Mouse (Mus musculus) activated CD4-positive, CD25-positive, alpha-beta regulatory T cell, adult 4 months (primary cell): Measurements from ENCODE around the gene Cox20. TPM values are rescaled to one million over a fixed set of nuclear protein-coding genes. Genes with fewer than 3 reads are reported as not detected.
"Not testable (repeated sequence)": the region's sequence is repeated elsewhere in the genome, so short reads cannot be mapped to it uniquely, and the experiment has no call there.

Experiments used
- ATAC-seq: one replicate; pipeline ENCODE4 v1.8.0; 2017
- polyA plus RNA-seq, 2 experiments: library from polyadenylated mRNA; unstranded; fragments of 100-300 nt; shearing (Covaris generic); gene quantifications; one replicate each; pipeline ENCODE4 v1.2.1; 2017

Gene Cox20
- polyA plus RNA-seq, 2 experiments from 2014 or later, result 176 to 202 TPM

DNA sequence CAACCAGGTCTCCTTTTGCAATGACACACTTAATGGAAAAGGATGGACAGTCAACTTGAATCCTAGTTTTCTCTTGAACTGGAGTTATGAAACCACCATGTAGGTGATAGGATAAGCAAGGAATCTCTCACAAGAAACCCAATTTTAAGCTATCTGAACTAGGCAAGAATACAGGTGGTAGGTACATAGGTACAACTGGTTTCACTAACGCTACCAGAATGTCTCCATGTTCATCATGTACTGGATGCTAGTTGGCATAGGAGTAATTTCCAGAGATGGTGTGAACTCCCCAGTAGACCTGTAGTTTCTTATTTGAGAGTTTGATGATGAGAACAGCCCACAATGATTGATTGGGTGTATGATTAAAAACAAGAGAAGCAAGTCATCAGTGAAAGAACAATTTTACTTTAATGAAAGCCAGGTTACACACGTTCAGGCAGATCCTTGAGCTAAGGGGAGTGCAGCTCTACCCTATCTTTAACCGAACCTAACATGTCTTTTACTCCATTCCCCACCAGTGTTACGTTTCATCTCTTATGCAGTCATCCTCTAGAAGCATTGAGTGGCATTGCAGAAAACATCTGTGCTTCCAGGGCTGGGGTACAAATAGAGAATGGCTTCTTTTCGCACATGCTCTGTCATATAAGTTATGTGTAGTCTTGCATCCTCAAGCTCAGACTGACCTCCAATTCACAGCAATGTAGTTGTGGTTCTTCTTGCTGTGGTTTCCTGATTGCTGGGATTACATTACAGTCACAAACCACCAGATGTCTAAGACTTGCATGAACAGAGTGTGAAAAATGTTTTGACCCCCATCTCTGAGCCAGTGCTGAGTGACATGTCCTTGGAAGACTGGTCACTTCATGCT is 2.0 kb downstream of the Cox20 start:
- ATAC-seq, result no peak

DNA sequence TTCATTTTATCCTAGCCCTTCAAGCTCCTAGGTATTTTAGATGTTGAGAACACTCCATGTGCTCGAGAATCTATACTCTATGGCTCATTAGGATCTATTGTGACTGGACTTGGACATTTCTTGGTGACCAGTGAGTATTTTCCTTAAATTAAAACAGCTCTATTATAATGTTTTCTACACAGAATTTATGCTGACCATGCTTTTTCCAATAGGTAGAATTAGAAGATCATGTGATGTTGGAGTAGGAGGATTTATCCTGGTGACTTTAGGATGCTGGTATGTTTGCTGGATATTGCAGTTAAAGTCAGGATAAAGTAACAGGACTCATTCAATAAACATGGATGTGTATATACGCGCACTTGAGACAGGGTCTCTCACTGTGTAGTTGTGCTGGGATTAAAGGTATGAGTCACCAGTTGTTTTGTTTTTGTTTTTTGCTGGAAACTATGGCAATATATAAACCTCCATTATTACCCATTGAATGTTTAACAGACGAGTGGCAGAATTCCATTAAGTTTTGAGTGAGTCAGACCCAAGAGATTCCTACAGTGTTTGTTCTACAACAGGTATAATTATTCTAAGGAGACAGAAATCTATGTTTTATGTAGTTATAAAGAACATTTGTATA is 2.9 kb downstream of the Cox20 start:
- no peak for ATAC-seq

DNA sequence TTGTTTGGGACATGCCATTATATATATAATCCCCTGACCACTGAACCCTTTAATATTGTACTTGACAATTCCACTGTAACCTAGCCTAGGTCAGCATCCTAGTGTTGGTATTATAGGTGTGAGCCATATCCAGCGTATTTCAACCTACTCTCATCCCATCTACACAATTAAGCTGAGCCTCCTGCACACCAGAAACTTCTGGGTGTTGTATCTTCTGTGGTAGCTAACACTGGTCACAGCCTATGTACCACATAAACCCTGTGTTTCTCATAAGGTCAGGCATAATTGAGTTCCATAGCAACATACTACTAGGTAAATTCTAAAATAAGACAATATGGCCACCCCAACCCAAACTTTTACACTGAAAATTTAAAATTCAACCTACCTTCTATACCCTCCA is 4.3 kb downstream of the Cox20 start:
- no peak for ATAC-seq

DNA sequence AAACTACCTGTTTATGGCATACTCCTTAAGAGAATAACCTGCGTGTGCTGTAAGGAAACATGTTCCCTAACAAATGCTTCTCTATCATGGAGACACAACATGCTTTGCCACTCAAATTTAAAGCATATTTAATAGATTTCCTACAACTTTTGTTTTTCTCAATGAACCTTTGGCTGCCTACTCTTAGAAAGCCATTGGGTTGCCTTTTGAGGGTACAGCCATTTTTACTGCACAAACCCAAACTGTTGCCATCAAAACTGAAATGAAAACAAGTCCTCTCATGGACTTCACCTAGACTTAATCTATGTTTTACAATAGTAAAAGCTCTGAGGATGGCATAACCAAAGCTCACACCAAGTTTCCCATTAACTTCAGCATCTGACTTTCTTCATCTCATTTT is 5.6 kb downstream of the Cox20 start:
- no peak for ATAC-seq

DNA sequence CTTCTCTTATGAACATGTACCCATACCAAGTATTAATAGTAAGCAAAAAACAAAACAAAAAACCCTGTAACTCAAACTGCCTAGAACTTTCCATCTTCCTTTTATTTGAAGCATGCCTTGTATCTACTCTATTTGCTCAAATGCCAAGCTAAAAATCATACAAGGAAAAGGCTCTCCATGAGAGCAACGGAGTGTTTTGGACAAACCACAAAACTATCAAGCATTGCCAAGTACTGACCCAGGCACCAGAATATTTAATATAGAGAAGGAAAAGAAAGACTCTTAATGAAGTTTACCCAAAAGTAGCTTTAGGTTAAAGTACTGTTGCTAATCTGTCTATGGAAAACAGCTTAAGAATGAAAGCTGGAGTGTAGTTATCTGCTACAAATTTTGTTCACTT is 7.4 kb downstream of the Cox20 start:
- ATAC-seq, result no peak

DNA sequence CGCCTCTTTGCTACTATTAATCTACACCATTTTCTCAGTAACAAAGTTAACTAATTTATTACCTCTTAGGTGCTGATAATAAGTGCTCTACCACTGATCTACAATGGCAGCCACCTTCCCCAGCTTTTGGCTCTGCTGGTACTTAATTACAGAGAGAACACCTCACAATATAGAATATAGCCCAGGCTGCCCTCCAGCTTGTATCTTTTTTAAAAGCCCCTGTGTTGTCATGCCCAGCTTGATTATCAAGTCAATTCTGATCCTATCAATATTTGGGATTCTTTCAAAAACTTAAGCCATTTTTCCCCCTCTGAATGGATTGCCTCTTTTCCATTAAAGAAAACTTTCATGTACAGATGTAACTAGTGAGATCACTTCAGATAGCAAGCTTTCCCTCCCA is 8.0 kb downstream of the Cox20 start:
- ATAC-seq, result no peak

DNA sequence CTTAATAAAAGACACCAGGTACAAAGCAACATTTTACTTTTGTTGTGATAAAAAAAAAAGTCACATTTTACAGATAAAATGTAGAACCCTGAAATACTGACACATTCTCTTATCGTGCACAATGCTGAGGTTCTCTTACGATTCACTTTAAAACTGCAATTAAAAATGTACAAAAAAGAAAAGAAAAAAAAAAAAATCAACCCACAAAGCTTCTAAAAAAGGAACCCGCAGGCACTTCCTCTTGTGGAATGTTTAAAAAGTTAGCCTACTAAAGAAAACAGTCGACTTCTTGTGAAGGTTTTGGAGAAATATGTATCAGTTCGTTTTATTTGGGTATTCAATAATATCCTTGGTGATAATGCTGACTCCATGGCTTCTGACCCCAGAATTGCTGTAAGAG is 10.1 kb downstream of the Cox20 start:
- no peak for ATAC-seq

DNA sequence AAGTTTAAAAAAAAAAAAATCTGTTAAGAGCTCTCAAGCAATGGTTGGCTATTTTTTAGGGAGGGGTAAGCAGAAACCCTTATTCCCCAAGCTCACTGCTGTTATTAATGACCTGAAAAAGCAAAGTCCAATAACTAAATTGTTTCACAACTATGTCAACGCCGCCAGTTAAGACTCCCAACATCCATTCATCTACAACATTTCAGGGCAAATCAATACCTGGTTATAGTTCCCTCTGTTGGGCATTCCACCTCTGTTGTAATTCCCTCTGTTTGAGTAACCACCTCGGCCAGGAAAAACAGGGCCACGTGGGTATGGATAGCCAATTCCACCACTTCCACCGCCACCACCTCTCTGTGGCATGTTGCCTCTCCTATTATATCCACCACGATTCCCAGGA is 11.0 kb downstream of the Cox20 start:
- ATAC-seq, result no peak

DNA sequence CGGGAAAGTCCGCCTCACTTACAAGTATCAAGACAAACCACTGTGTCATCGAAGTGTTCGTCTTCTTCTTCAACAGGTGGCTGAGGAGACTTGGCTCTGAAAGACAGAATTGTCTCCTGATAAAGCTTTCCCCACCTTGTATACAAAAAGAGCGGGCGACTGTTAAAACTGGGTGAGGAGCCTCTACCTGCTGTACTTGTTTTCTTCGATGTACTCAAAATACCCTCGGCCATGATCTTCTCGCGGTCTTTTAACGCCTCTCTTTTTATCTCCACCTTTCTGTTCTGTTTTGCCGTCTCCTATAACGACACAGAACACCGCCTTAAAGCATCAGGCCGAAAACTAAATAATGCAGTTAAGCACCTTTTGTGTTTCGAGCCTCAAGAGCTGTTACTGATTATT is 16.9 kb downstream of the Cox20 start:
- ATAC-seq, result peak; percentile 10

DNA sequence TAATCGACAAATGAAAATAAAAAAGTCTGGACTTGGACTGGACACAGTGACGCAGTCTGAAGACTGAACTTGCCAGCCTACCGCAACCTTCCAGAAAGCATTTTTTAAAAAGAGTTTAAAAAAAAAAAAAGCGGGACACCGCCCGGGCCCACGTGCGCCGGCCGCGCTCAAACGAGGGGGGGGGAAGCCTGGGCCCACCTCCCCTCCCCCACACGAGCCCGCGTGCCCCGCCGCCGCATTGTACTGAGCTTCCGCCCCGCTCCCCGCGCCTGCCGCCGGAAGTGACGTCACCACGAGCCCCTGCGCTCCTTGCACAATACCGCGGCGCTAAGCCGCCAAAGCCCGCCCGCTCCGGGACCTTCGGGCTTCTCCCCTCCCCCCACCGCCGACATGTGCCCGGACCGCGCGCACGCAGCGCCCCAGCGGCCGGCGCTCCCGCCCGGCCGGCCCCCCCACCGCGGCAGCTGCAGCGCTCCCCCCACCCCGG is 17.4 kb downstream of the Cox20 start:
- peak; percentile 68 for ATAC-seq

DNA sequence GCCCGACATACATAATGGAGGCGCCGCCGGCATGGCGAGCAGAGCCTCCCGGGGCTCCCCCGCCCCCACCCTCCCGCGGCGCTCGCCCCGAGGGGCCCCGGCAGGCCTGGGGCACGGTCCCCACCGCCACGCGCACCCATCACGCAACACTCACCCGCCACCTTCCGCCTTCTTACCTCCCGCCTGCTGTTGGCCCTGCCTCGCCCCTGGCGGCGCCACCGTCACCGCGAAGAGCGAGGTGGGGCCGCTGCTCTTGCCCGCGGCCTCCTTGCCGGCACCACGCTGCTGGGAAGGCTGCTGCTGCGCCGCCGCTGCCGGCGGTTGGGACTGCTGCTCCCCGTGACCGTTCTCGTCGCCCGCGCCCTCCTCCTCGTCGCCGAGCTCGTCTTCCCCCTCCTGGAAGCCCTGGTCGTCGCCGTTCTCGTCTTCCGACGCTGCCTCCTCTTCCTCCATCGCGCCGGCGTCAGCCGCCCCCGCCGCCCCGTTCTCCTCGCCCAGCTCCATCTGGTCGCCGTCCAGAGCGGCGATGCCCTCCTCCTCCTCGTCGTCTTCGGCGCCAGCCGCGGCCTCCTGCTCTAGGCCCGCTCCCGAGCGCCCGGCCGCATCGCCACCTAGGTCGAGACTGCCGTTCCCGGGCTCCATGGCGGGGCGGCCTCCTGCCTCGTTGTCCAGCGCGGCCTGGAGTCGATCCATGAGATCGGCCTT is 18.0 kb downstream of the Cox20 start:
- peak; percentile 20 for ATAC-seq

DNA sequence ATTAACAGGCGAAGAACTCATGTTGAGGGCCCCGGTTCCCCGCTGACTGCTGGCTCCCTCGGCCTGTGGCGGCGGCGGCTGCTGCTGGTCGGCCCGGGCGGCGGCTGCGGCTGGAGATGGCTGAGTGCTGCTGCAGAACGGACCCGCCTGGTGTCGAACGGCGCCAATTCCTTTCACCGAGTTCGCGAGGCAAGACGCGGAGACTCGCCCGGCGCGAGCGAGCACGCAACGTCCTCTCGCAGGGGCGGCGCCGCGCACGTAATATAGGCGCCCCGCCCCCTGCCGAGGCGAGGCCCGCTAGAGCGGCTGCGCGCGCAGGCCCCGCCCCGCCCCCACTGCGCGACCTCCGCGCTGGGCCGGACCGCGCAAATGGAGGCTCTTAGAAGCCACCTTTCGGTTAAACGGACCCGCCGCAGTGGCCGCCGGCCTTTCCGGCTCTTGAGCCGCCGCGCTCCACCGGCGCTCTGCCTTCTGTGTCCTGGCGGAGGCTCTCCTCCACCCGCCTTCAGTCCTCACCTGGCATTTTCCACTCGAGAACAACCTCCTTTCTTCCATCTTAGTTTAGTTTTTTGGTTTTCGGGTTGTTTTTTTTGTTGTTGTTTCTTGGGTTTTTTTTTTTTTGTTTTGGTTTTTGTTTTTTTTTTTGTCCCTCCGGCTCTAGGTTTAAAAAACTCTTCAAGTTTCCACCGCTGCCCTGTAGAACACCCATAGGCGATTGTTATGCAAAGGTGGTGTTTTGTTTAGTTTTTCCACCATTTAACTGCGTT is 18.8 kb downstream of the Cox20 start, which contains the start of gene Hnrnpu:
Hnrnpu (minus strand) TSS at position 247 of the 767 bp plus-strand sequence.
- ATAC-seq, result peak; percentile 68

DNA sequence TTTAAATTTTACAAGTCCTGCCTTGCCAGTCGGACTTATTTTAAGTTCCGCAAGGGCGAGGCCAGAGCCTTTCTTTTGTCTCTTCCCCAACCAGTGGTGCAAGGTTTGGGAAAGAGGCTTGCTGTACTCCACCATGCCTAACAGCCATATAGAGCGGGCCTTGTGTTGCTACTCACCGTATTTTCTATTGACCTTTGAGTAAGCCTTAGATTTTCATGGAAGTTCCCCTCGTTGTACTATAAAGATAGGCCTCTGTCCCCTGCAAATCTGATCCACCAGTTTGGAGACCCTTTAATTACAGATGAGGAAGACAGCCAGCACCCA is 19.4 kb downstream of the Cox20 start:
- ATAC-seq, result no peak

DNA sequence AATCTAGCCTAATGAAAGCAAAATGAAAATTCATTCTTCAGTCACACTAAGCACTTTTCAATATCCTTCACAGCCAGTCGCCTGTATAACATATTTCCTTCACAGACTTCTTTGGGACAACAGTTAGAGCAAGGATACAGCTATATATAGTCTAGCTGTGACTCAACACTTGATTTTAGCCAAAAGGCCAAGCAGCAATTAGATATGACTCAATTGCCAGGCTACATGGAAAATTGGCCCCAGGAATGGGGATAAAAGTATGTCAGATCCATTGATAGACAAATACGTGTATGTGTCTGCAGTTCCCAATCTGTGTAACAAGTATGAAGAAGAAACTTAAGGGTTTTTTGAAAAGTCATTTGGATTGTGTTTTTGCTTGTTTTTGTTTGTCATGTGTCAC is 21.3 kb downstream of the Cox20 start:
- ATAC-seq, result no peak

DNA sequence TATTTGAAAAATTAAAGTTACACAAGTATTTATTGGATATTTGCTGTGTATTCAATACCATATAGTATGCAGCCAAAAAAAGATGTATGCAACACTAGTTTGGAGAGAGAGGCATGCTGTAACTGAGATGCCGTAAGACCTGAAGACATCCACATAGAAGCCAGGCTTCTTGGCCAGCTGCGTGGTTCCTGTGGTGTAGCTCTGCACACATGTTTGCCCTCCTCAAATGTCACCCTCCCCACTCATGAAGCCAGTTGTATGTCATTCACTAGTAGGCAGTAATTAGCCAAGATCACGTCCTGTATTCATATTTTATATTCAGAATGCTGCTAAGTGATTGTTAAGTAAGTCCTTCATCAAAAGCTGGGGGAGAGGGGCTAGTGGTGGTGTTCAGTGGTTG is 22.5 kb downstream of the Cox20 start:
- no peak for ATAC-seq

DNA sequence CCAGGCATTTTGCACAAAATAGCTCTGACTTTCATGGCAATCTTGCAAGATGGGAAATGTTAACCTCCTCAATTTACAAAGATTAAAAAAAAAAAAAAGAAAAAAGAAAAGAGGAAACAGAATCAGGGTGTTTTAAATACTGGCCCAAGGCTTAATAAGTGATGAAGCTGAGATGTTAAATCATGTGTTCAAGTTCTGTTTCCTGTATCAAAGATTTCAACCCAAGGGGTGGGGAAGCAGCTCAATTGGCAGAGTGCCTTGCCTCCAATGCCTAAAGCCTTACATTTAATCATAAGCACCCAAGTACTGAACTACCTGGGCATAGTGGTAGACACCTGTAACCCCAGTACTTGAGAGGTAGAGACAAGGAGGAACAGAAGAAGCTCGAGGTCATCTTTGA is 23.1 kb downstream of the Cox20 start:
- ATAC-seq, result no peak

DNA sequence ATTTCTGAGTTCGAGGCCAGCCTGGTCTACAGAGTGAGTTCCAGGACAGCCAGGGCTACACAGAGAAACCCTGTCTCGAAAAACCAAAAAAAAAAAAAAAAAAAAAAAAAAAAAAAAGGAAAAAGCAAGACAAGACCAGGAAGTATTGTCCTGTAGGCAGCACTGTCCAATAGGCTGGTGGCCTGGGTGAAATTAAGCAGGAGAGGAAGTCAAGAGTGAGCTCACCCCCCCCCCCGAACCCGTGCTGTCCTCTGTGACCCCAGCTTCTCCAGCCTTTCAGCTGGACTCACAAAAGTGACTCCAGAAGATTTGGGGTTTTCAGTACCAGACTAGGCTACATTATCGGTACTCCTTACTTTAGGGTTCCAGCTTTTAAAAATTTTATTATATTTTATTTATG is 23.7 kb downstream of the Cox20 start:
- ATAC-seq, result no peak

DNA sequence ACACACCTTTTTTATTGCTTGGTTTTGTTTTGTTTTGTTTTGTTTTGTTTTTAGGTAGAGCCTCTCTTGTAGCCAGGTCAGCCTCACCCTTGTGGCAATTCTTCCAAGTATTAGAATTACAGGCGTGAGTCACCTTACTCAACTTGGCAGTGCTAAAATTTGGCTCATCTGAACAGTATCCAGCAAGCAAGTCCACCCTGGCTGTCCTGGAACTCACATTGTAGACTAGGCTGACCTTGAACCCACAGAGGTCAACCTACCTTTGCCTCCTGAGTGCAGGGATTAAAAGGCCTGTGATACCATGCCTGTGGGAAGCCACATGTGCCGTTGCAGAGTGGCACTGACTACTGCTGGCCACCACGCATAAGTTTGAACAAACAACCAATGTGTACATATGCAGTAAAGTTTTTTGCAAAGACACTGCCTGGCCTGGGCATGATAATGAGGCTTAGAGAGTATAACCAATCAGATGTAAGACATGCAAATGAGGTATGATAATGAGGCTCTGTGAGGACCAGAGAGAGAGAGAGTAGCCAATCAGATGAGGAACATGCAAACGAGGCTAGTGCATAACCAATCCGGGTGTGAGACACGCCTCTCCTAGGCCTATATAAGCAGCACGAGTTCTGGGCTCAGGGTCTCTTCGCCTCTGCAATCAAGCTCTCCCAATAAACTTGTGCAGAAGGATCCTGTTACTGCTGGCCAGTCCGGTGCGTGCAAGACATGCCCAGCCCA is 25.3 kb downstream of the Cox20 start:
- not testable (repeated sequence) for ATAC-seq

DNA sequence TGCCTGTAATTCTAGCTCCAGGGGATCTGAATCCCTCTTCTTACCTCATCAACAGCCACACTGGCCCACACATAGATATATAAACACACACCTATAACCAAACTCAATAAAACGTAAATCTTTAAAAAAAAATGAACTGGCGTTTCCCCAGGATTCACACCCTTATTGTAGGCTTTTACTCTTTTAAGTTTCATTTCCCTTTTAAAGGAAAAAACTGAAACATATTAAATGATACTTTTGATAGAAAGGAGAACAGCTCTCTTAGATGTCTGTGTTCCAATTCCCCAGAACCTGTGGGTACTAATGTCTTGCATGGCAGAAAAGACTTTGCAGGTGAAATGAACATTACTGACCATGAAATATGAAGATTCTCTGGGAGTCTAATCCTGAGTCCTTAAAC is 31.9 kb downstream of the Cox20 start:
- ATAC-seq, result no peak

DNA sequence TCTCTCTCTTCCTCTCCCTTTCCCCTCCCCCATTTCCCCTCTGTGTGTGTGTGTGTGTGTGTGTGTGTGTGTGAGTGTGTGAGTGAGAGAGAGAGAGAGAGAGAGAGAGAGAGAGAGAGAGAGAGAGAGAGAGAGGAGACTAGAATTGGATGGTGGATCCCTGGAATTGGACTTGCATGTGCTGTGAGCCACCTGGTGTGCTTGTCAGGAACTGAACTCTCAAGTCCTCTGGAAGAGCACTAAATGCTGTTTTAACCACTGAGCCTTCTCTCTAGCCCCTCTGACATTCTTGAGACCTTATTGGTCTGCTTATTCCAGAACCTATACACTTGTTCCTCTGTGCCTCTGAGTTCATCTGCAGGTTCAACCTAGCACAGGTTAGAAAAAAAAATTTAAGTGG is 32.7 kb downstream of the Cox20 start:
- ATAC-seq, result no peak

DNA sequence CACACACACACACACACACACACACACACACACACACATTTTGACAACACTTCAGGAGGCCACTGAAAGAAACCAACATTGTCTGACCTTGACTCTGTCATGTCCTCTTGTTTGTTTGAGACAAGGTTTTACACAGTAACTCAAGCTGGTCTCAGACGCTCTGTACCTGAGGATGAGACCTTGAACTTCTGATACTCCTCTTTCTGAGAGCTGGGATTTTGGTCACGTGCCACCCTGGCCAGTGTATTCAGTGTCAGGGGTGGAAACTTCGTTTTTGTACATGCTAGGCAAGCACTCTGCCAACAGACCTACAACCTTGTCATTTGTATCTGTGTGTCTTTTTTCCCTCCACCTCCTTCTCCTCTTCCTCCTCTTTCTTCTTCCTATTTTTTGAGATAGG is 35.6 kb downstream of the Cox20 start:
- ATAC-seq, result no peak
